Mouse (Mus musculus): Measurements from ENCODE around the gene Plcl2. TPM values are rescaled to one million over a fixed set of nuclear protein-coding genes. Genes with fewer than 3 reads are reported as not detected.

The Plcl2 gene
- polyA plus RNA-seq, 1 experiment = 4.3 TPM

DNA sequence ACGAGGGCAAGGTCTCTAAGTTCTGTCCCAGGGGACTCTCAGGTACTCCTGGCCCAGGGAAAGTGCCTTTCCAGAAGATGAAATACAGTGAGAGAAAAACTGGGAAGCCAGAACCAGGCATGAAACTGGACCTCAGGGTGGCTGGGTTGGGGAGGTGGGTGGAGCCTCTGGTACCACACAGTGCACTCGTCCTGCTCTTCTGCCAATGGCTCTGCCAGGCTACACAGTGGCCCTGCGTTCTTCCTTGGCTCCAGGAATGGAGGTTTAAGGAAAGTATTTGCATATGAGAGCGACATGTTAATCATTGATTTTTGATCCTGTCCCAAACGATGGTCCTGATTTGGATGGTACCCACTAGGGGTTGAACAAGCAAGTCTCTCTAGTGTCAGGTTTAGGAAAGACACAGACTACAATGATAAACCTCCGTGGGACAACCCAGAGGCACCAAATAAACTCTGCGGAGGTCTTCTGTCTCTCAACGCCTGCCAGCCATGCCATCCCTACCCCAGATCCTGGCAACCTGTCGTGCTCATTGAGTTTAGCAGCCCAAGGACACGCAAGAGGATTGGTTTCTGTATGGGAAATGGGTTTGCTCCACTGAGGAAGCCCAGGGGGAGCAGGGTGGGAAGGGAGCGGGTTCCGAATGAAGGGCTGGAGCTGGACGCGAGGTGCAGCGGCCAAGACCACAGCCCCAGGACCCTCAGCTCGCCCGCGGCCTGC is 988 bp upstream of the Plcl2 start:
- H3K27ac ChIP-seq (ENCODE audit: insufficient read depth, low read depth, low read length) = no peak overlapping the region
- TF ChIP-seq CTCF (conservative IDR thresholded peaks at IDR 0.05; ENCODE audit: insufficient read depth, insufficient read length, low read depth, low read length) (no peak), POLR2A (IDR thresholded peaks at IDR 0.05; ENCODE audit: low read depth, low read length) (no peak)
- 25% methylated on average over 18 of the region's 18 CpGs for WGBS
- peak; percentile 42 for DNase-seq
- no peaks in the 10 kb centered on the region for H3K36me3 ChIP-seq (ENCODE audit: control insufficient read depth, insufficient read depth, low read length)
- H3K4me3 ChIP-seq (ENCODE audit: insufficient read depth, low read depth, low read length) = peak overlapping the region; percentile 88
- no peaks in the 10 kb centered on the region for H3K27me3 ChIP-seq (replicated peaks; ENCODE audit: control insufficient read depth, insufficient read depth, low read length)
- H3K4me1 ChIP-seq (ENCODE audit: control insufficient read depth, insufficient read depth, low read length) = peaks cover 4% of the 10 kb centered on the region; the same call in 1 of the 2 replicates

GRCm38 (mm10) chr17:50508775-50509250 is 390 bp upstream of the Plcl2 start:
- 2% methylated on average over 38 of the region's 72 CpGs for WGBS
- peak overlapping the region; percentile 88 for H3K4me3 ChIP-seq (ENCODE audit: insufficient read depth, low read depth, low read length)
- peak; percentile 69 for DNase-seq
- no peaks in the 10 kb centered on the region for H3K36me3 ChIP-seq (ENCODE audit: control insufficient read depth, insufficient read depth, low read length)
- TF ChIP-seq POLR2A (IDR thresholded peaks at IDR 0.05; ENCODE audit: low read depth, low read length) (no peak), CTCF (conservative IDR thresholded peaks at IDR 0.05; ENCODE audit: insufficient read depth, insufficient read length, low read depth, low read length) (peak; percentile 38; the same call in 1 of the 2 replicates)
- no peak overlapping the region; the same call in 1 of the 2 replicates for H3K27ac ChIP-seq (ENCODE audit: insufficient read depth, low read depth, low read length)
- no peaks in the 10 kb centered on the region for H3K27me3 ChIP-seq (replicated peaks; ENCODE audit: control insufficient read depth, insufficient read depth, low read length)
- peaks cover 4% of the 10 kb centered on the region; the same call in 1 of the 2 replicates for H3K4me1 ChIP-seq (ENCODE audit: control insufficient read depth, insufficient read depth, low read length)

- WGBS = 67% methylated on average over 2 of the region's 2 CpGs
- Histone ChIP-seq H3K27ac (ENCODE audit: insufficient read depth, low read depth, low read length) (no peak overlapping the region), H3K4me3 (ENCODE audit: insufficient read depth, low read depth, low read length) (peak overlapping the region; percentile 88)
These were observed 1.1 kb downstream of the Plcl2 start for GRCm38 (mm10) chr17:50510279-50510678.

DNA sequence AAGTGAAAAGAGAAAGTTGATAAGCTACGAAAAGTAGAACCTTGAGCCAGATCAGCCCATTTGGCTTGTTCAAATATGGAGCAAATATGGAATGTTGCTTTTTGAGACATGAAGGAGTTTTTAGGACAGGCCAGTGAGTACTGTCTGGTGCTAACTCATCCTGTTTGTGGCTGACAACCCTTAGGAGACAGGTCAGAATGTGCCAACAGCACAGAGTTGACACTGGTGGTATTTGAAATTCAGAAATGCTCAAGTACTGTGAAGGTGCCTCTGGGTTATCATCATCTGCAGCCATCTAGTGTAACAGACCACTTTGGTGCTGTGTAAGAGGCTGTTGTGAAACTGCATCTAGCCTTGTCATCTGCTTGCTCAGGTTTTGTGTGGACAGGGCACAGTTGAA is 1.5 kb downstream of the Plcl2 start:
- H3K4me1 ChIP-seq (ENCODE audit: control insufficient read depth, insufficient read depth, low read length) = peaks cover 4% of the 10 kb centered on the region; the same call in 1 of the 2 replicates
- DNase-seq = no peak
- no peaks in the 10 kb centered on the region for H3K36me3 ChIP-seq (ENCODE audit: control insufficient read depth, insufficient read depth, low read length)
- H3K27me3 ChIP-seq (replicated peaks; ENCODE audit: control insufficient read depth, insufficient read depth, low read length) = no peaks in the 10 kb centered on the region
- TF ChIP-seq CTCF (conservative IDR thresholded peaks at IDR 0.05; ENCODE audit: insufficient read depth, insufficient read length, low read depth, low read length) (no peak), POLR2A (IDR thresholded peaks at IDR 0.05; ENCODE audit: low read depth, low read length) (no peak)
- H3K4me3 ChIP-seq (ENCODE audit: insufficient read depth, low read depth, low read length) = no peak overlapping the region
- 79% methylated on average over 1 of the region's 1 CpGs for WGBS
- no peak overlapping the region for H3K27ac ChIP-seq (ENCODE audit: insufficient read depth, low read depth, low read length)

More at GRCm38 (mm10) chr17:50510279-50510678, 1.1 kb downstream of the Plcl2 start:
- TF ChIP-seq CTCF (conservative IDR thresholded peaks at IDR 0.05; ENCODE audit: insufficient read depth, insufficient read length, low read depth, low read length) (no peak), POLR2A (IDR thresholded peaks at IDR 0.05; ENCODE audit: low read depth, low read length) (no peak)
- no peak for DNase-seq
- no peaks in the 10 kb centered on the region for H3K27me3 ChIP-seq (replicated peaks; ENCODE audit: control insufficient read depth, insufficient read depth, low read length)
- peaks cover 4% of the 10 kb centered on the region; the same call in 1 of the 2 replicates for H3K4me1 ChIP-seq (ENCODE audit: control insufficient read depth, insufficient read depth, low read length)
- H3K36me3 ChIP-seq (ENCODE audit: control insufficient read depth, insufficient read depth, low read length) = no peaks in the 10 kb centered on the region

DNA sequence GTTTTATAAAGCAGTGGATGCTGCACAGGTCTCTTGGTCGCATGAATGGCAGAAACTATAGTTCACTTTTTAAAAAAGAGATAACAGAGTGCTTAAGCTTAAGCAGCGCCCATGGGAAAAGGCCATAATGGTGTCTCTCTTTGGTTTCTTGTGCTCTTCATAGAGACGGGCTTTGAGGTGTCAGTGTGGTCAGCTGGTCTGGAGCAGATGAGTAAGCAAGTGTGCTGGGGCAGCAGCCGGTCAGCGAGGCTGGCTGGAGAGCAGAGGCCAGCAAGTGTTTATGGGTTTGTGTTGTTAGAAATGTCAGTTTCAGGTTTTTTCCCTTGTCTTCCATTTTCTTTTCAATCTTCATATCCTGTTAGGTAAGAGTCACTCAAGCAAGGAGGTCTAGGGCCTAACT is 3.0 kb downstream of the Plcl2 start:
- 89% methylated on average over 5 of the region's 5 CpGs for WGBS
- TF ChIP-seq CTCF (conservative IDR thresholded peaks at IDR 0.05; ENCODE audit: insufficient read depth, insufficient read length, low read depth, low read length) (no peak), POLR2A (IDR thresholded peaks at IDR 0.05; ENCODE audit: low read depth, low read length) (no peak)
- no peak for DNase-seq
- H3K27ac ChIP-seq (ENCODE audit: insufficient read depth, low read depth, low read length) = no peak overlapping the region
- H3K4me1 ChIP-seq (ENCODE audit: control insufficient read depth, insufficient read depth, low read length) = peaks cover 2% of the 10 kb centered on the region; the same call in 1 of the 2 replicates
- no peaks in the 10 kb centered on the region for H3K27me3 ChIP-seq (replicated peaks; ENCODE audit: control insufficient read depth, insufficient read depth, low read length)
- H3K36me3 ChIP-seq (ENCODE audit: control insufficient read depth, insufficient read depth, low read length) = no peaks in the 10 kb centered on the region
- no peak overlapping the region for H3K4me3 ChIP-seq (ENCODE audit: insufficient read depth, low read depth, low read length)

DNA sequence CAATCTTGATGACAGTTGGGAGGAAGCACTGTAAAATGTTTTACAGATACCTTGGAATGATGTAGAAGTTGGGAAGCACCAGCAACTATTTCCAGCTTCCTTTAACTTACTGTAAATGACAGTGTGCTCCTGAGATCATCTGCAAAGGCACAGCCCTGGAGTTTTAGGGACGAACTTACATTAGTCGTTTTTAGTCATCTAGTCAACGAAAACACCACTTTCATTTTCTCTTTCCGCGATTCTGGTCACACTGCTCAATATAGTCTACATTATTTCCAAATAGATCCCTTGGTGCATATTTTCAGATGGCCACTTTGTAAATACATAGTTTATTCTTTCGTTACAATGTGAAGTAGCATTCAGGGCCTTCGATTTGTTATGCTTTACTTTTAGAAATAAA is 3.6 kb downstream of the Plcl2 start:
- 85% methylated on average over 7 of the region's 7 CpGs for WGBS

DNA sequence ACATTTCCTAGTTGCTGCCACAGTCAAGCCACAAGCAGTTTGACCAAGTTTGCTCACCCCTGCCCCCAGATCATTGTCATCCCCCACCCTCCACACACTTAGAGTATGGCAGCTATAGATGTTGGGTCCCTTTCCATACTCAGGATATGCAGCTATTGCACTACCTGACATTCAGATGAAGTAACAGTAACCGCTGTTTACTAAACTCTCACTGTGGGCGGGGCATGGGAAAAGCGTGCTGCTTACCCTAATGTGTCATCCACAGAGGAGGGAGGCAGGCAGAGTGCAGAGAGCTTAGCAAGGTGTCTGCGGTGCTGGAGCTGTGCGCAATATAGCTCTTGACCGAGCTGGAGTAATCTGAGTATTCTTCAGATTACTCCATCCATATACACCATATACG is 4.2 kb downstream of the Plcl2 start:
- no peak for TF ChIP-seq POLR2A (IDR thresholded peaks at IDR 0.05; ENCODE audit: low read depth, low read length)
- TF ChIP-seq CTCF (conservative IDR thresholded peaks at IDR 0.05; ENCODE audit: insufficient read depth, insufficient read length, low read depth, low read length) = no peak
- Histone ChIP-seq H3K4me3 (ENCODE audit: insufficient read depth, low read depth, low read length) (no peak overlapping the region), H3K27me3 (replicated peaks; ENCODE audit: control insufficient read depth, insufficient read depth, low read length) (no peaks in the 10 kb centered on the region), H3K4me1 (ENCODE audit: control insufficient read depth, insufficient read depth, low read length) (peaks cover 2% of the 10 kb centered on the region; the same call in 1 of the 2 replicates), H3K36me3 (ENCODE audit: control insufficient read depth, insufficient read depth, low read length) (no peaks in the 10 kb centered on the region), H3K27ac (ENCODE audit: insufficient read depth, low read depth, low read length) (no peak overlapping the region)
- no peak for DNase-seq
- WGBS = 94% methylated on average over 7 of the region's 7 CpGs

More for the DNA sequence above, 3.6 kb downstream of the Plcl2 start:
- Histone ChIP-seq H3K4me3 (ENCODE audit: insufficient read depth, low read depth, low read length) (no peak overlapping the region), H3K36me3 (ENCODE audit: control insufficient read depth, insufficient read depth, low read length) (no peaks in the 10 kb centered on the region), H3K4me1 (ENCODE audit: control insufficient read depth, insufficient read depth, low read length) (peaks cover 2% of the 10 kb centered on the region; the same call in 1 of the 2 replicates), H3K27ac (ENCODE audit: insufficient read depth, low read depth, low read length) (no peak overlapping the region), H3K27me3 (replicated peaks; ENCODE audit: control insufficient read depth, insufficient read depth, low read length) (no peaks in the 10 kb centered on the region)
- no peak for TF ChIP-seq POLR2A (IDR thresholded peaks at IDR 0.05; ENCODE audit: low read depth, low read length)
- no peak for TF ChIP-seq CTCF (conservative IDR thresholded peaks at IDR 0.05; ENCODE audit: insufficient read depth, insufficient read length, low read depth, low read length)
- DNase-seq = no peak

Measured in kidney, adult 2 months (tissue).